Mouse (Mus musculus) forebrain, postnatal 0 days (tissue): Measurements from ENCODE around the gene Prrx1. TPM values are rescaled to one million over a fixed set of nuclear protein-coding genes. Genes with fewer than 3 reads are reported as not detected.

Experiments used
- ATAC-seq: fragments of 200-750 bp; cut with Nextera tagmentation; 2 replicates; pipeline ENCODE4 v1.8.0; 2017; ENCODE audit warnings: mild to moderate bottlenecking, moderate library complexity
- DNase-seq: peaks from one replicate; pipeline ENCODE4 v3.0.0-alpha.2; 2015
- H3K27ac ChIP-seq: fragments of 300-500 bp; sonication (generic); 2 replicates; pipeline ENCODE4 v1.5.1; 2014; ENCODE audit warnings: low read depth, mild to moderate bottlenecking, antibody characterized with exemption, low read length, moderate library complexity, mixed read lengths
- H3K27me3 ChIP-seq: fragments of 300-500 bp; sonication (generic); 2 replicates; pipeline ENCODE4 v1.6.1; 2014; ENCODE audit warnings: mild to moderate bottlenecking, low read length, mixed read lengths; ENCODE audit not compliant: insufficient read depth
- H3K36me3 ChIP-seq: fragments of 300-500 bp; sonication (generic); 2 replicates; pipeline ENCODE4 v1.6.1; 2014; ENCODE audit warnings: mild to moderate bottlenecking, moderate library complexity; ENCODE audit not compliant: insufficient read depth
- H3K4me1 ChIP-seq: fragments of 300-500 bp; sonication (generic); 2 replicates; pipeline ENCODE4 v1.6.1; 2014; ENCODE audit warnings: antibody characterized with exemption; ENCODE audit not compliant: insufficient read depth
- H3K4me2 ChIP-seq: fragments of 300-500 bp; sonication (generic); 2 replicates; pipeline ENCODE4 v1.6.1; 2014; ENCODE audit warnings: low read depth, mild to moderate bottlenecking, moderate library complexity
- H3K4me3 ChIP-seq: fragments of 300-500 bp; sonication (generic); 2 replicates; pipeline ENCODE4 v1.5.1; 2014; ENCODE audit warnings: low read depth, low read length, mixed read lengths
- H3K9ac ChIP-seq: fragments of 300-500 bp; sonication (generic); 2 replicates; pipeline ENCODE4 v1.6.1; 2014; ENCODE audit warnings: mild to moderate bottlenecking
- H3K9me3 ChIP-seq: fragments of 300-500 bp; sonication (generic); 2 replicates; pipeline ENCODE4 v1.6.1; 2016; ENCODE audit warnings: low read length
- CTCF ChIP-seq: sonication (generic); IDR thresholded peaks from 2 replicates; pipeline ENCODE4 v1.5.1; 2016; ENCODE audit warnings: antibody characterized with exemption, control low read depth, low read depth
- WGBS: fragments of 180-500 bp; shearing (Covaris S2); extraction: QIAGEN DNeasy Blood & Tissue Kit; methylation state at CpG from one replicate; pipeline ENCODE4 v1.1.7; 2014; 5-methylcytosine and 5-hydroxymethylcytosine counted together
- polyA plus RNA-seq: library from polyadenylated mRNA; unstranded; fragments of >200 nt; fragmentation: Nextera tagmentation; extraction: Ambion mirVana; gene quantifications from 2 replicates; pipeline ENCODE4 v1.2.1, GENCODE M21; 2015
- total RNA-seq: library from RNA; depleted of rRNA; stranded (reverse); fragments of >200 nt; gene quantifications from 2 replicates; pipeline ENCODE4 v1.2.3, GENCODE M21; 2014

Prrx1 gene
- total and polyA plus RNA-seq, 2 experiments from 2014 or later = 4.0 to 7.3 TPM

- ATAC-seq (no peak), DNase-seq (no peak)
- no peaks in the 10 kb centered on the region for H3K9me3 ChIP-seq
- H3K27me3 ChIP-seq = no peaks in the 10 kb centered on the region
- H3K9ac ChIP-seq = no peak overlapping the region
- no peaks in the 10 kb centered on the region for H3K36me3 ChIP-seq
- no peak overlapping the region for H3K27ac ChIP-seq
- no peak overlapping the region for H3K4me2 ChIP-seq
- TF ChIP-seq CTCF = no peak
- no peak overlapping the region for H3K4me3 ChIP-seq
- WGBS = 90% methylated on average over 9 of the region's 9 CpGs
- H3K4me1 ChIP-seq = peaks cover 7% of the 10 kb centered on the region; the same call in 1 of the 2 replicates
These were observed 29.4 kb downstream of the Prrx1 start for GRCm38 (mm10) chr1:163283980-163284635.

- Histone ChIP-seq H3K9me3 (no peaks in the 10 kb centered on the region), H3K4me3 (no peak overlapping the region), H3K4me2 (no peak overlapping the region), H3K4me1 (peaks cover 7% of the 10 kb centered on the region; the same call in 1 of the 2 replicates), H3K9ac (no peak overlapping the region), H3K27me3 (no peaks in the 10 kb centered on the region), H3K36me3 (no peaks in the 10 kb centered on the region), H3K27ac (no peak overlapping the region)
- no peak for TF ChIP-seq CTCF
- 20% methylated on average over 7 of the region's 7 CpGs for WGBS
- ATAC-seq = no peak
- DNase-seq = peak; percentile 19
These were observed 31.9 kb downstream of the Prrx1 start for GRCm38 (mm10) chr1:163281450-163282198.

GRCm38 (mm10) chr1:163280842-163281122 is 32.7 kb downstream of the Prrx1 start:
- peak; percentile 62 for ATAC-seq
- Histone ChIP-seq H3K36me3 (no peaks in the 10 kb centered on the region), H3K27ac (no peak overlapping the region), H3K4me1 (peaks cover 7% of the 10 kb centered on the region; the same call in 1 of the 2 replicates), H3K9me3 (no peaks in the 10 kb centered on the region), H3K4me3 (no peak overlapping the region), H3K4me2 (no peak overlapping the region), H3K27me3 (no peaks in the 10 kb centered on the region), H3K9ac (no peak overlapping the region)
- no peak for DNase-seq
- 21% methylated on average over 2 of the region's 2 CpGs for WGBS
- TF ChIP-seq CTCF = no peak

- ATAC-seq = peak; percentile 48
- peak; percentile 7 for DNase-seq
- no peak for TF ChIP-seq CTCF
- WGBS = 20% methylated on average over 7 of the region's 7 CpGs
- peaks cover 7% of the 10 kb centered on the region; the same call in 1 of the 2 replicates for H3K4me1 ChIP-seq
- H3K4me3 ChIP-seq = no peak overlapping the region
- H3K9me3 ChIP-seq = no peaks in the 10 kb centered on the region
- H3K27me3 ChIP-seq = no peaks in the 10 kb centered on the region
- H3K27ac ChIP-seq = no peak overlapping the region; the same call in 1 of the 2 replicates
- H3K4me2 ChIP-seq = no peak overlapping the region
- no peaks in the 10 kb centered on the region for H3K36me3 ChIP-seq
- no peak overlapping the region for H3K9ac ChIP-seq
These were observed 33.2 kb downstream of the Prrx1 start for GRCm38 (mm10) chr1:163280097-163280841.

- DNase-seq (no peak), ATAC-seq (no peak)
- H3K4me1 ChIP-seq = peaks cover 7% of the 10 kb centered on the region; the same call in 1 of the 2 replicates
- no peak for TF ChIP-seq CTCF
- H3K27me3 ChIP-seq = no peaks in the 10 kb centered on the region
- 89% methylated on average over 7 of the region's 7 CpGs for WGBS
- H3K4me2 ChIP-seq = no peak overlapping the region
- H3K4me3 ChIP-seq = no peak overlapping the region
- H3K36me3 ChIP-seq = no peaks in the 10 kb centered on the region
- no peak overlapping the region for H3K9ac ChIP-seq
- H3K27ac ChIP-seq = no peak overlapping the region
- no peaks in the 10 kb centered on the region for H3K9me3 ChIP-seq
These were observed 36.4 kb downstream of the Prrx1 start for GRCm38 (mm10) chr1:163277069-163277468.

- TF ChIP-seq CTCF = no peak
- WGBS = 92% methylated on average over 3 of the region's 3 CpGs
- H3K4me3 ChIP-seq = no peak overlapping the region
- H3K4me2 ChIP-seq = no peak overlapping the region
- no peaks in the 10 kb centered on the region for H3K36me3 ChIP-seq
- no peaks in the 10 kb centered on the region for H3K27me3 ChIP-seq
- no peak for ATAC-seq
- H3K4me1 ChIP-seq = no peaks in the 10 kb centered on the region
- DNase-seq = no peak
- H3K27ac ChIP-seq = no peak overlapping the region
- H3K9me3 ChIP-seq = no peaks in the 10 kb centered on the region
- no peak overlapping the region for H3K9ac ChIP-seq
These were observed 38.6 kb downstream of the Prrx1 start for GRCm38 (mm10) chr1:163274919-163275318.

GRCm38 (mm10) chr1:163273132-163273531 is 40.4 kb downstream of the Prrx1 start:
- no peak for ATAC-seq
- Histone ChIP-seq H3K4me3 (no peak overlapping the region), H3K4me2 (no peak overlapping the region), H3K9me3 (no peaks in the 10 kb centered on the region), H3K4me1 (no peaks in the 10 kb centered on the region), H3K36me3 (no peaks in the 10 kb centered on the region), H3K9ac (no peak overlapping the region), H3K27ac (no peak overlapping the region), H3K27me3 (no peaks in the 10 kb centered on the region)
- WGBS = 93% methylated on average over 3 of the region's 3 CpGs
- TF ChIP-seq CTCF = no peak
- DNase-seq = no peak
